Mouse (Mus musculus) liver, adult 2 months (tissue): Measurements from ENCODE around the gene Hist1h3b. TPM values are rescaled to one million over a fixed set of nuclear protein-coding genes. Genes with fewer than 3 reads are reported as not detected.
A peak's percentile ranks its signal among the peaks of the same experiment; 100 is the strongest.
"Not testable (repeated sequence)": the region's sequence is repeated elsewhere in the genome, so short reads cannot be mapped to it uniquely, and the experiment has no call there.

Source experiments
- DNase-seq: peaks from one replicate; pipeline ENCODE4 v3.0.0-alpha.2; 2011; ENCODE audit warnings: low read depth, low spot score; ENCODE audit errors: extremely low read depth
- H3K27ac ChIP-seq: fragments of 200-500 bp; replicated peaks from 2 replicates; pipeline ENCODE4 v1.5.1; 2012; ENCODE audit warnings: low read depth, mild to moderate bottlenecking, control low read depth, inconsistent platforms, low read length; ENCODE audit not compliant: insufficient read depth
- H3K27me3 ChIP-seq: fragments of 200-500 bp; 2 replicates; pipeline ENCODE4 v1.6.1; 2012; ENCODE audit warnings: mild to moderate bottlenecking, moderate library complexity, low read length, inconsistent platforms; ENCODE audit not compliant: control insufficient read depth, insufficient read depth
- H3K36me3 ChIP-seq: fragments of 200-500 bp; 2 replicates; pipeline ENCODE4 v1.6.1; 2012; ENCODE audit warnings: low read length, inconsistent platforms; ENCODE audit not compliant: control insufficient read depth, insufficient read depth
- H3K4me1 ChIP-seq: fragments of 200-500 bp; 2 replicates; pipeline ENCODE4 v1.6.1; 2011; ENCODE audit warnings: low read length; ENCODE audit not compliant: control insufficient read depth, insufficient read depth
- H3K4me3 ChIP-seq: fragments of 200-500 bp; 2 replicates; pipeline ENCODE4 v1.5.1; 2011; ENCODE audit warnings: low read depth, mild to moderate bottlenecking, control low read depth, low read length, moderate library complexity; ENCODE audit not compliant: insufficient read depth
- H3K79me2 ChIP-seq: fragments of 200-500 bp; 2 replicates; pipeline ENCODE4 v1.6.1; 2012; ENCODE audit warnings: inconsistent platforms, mild to moderate bottlenecking, low read length, moderate library complexity; ENCODE audit not compliant: control insufficient read depth, insufficient read depth
- H3K9ac ChIP-seq: fragments of 200-500 bp; 2 replicates; pipeline ENCODE4 v1.6.1; 2012; ENCODE audit warnings: low read depth, mild to moderate bottlenecking, control low read depth, inconsistent platforms, low read length
- CTCF ChIP-seq: fragments of 200-500 bp; IDR thresholded peaks from 2 replicates; pipeline ENCODE4 v1.5.1; 2011; ENCODE audit warnings: low read depth, low read length, control low read depth
- POLR2A ChIP-seq: fragments of 200-500 bp; IDR thresholded peaks from 2 replicates; pipeline ENCODE4 v1.6.1; 2011; ENCODE audit warnings: low read length, control low read depth; ENCODE audit not compliant: insufficient read depth; ENCODE audit errors: extremely low read depth
- WGBS: fragments of 180-500 bp; shearing (Covaris S2); methylation state at CpG from one replicate; pipeline ENCODE4 v1.1.7; 2018; 5-methylcytosine and 5-hydroxymethylcytosine counted together
- polyA plus RNA-seq: library from polyadenylated mRNA; depleted of rRNA; stranded (reverse); fragments of >200 nt; gene quantifications from 2 replicates; pipeline ENCODE4 v1.2.3, GENCODE M21; 2012
- total RNA-seq: library from RNA; depleted of rRNA; stranded (reverse); fragments of >200 nt; gene quantifications from 2 replicates; pipeline ENCODE4 v1.2.3, GENCODE M21; 2014

Hist1h3b gene
- total and polyA plus RNA-seq, 2 experiments = 0.23 to 15.2 TPM

DNA sequence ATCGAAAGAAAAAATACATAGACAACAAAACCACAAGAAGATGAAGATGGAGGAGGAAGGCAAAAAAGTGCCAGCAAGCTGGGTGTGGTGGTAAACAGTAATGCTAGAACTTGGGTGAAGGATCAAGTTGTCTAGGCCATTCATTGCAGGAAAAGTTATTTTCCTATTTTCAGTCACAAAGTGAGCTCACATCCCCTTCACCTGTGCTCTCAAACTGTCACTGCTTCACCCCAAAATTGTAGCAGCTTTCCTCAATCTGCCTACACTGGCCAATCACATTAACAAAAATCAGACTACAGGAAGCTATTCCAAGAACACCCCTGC is 7.8 kb downstream of the Hist1h3b start:
- Histone ChIP-seq H3K9ac (no peak overlapping the region), H3K4me3 (no peak overlapping the region), H3K36me3 (no peaks in the 10 kb centered on the region), H3K4me1 (peaks cover 11% of the 10 kb centered on the region; the same call in 1 of the 2 replicates), H3K27ac (no peak overlapping the region), H3K79me2 (no peaks in the 10 kb centered on the region), H3K27me3 (no peaks in the 10 kb centered on the region)
- DNase-seq = no peak
- TF ChIP-seq POLR2A (no peak), CTCF (no peak)
- 67% methylated on average over 1 of the region's 1 CpGs for WGBS

DNA sequence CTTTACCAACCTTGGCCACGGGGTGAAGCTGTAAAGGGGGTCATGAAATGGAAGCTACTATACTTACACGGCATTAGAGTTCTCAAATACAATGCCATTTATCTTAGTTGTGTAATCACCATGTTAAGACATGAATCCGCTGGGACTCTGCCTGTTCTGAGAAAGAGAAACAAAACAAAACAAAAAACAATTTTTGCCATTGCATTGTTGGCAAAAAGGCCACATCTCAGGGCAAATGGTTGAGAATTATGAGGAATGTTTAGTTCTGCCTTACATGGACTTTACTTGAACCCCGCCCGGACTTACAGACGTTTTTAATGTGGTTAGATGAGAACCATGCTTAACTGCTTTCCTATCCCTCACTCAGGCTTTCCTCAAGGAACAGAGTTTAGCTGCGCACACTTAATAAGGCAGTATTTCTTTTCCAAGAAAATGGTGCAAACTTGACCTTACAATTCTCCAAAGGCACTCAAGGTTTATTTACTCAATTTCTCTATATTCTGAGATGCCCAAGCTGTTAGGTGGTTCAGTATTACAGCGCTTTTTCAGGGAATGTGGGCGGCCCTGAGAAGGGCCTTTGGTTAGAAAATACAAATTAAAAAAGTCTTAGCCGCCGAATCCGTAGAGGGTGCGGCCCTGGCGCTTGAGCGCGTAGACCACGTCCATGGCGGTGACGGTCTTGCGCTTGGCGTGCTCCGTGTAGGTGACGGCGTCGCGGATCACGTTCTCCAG is 8.3 kb downstream of the Hist1h3b start:
- DNase-seq = no peak
- H3K4me1 ChIP-seq = peaks cover 11% of the 10 kb centered on the region; the same call in 1 of the 2 replicates

DNA sequence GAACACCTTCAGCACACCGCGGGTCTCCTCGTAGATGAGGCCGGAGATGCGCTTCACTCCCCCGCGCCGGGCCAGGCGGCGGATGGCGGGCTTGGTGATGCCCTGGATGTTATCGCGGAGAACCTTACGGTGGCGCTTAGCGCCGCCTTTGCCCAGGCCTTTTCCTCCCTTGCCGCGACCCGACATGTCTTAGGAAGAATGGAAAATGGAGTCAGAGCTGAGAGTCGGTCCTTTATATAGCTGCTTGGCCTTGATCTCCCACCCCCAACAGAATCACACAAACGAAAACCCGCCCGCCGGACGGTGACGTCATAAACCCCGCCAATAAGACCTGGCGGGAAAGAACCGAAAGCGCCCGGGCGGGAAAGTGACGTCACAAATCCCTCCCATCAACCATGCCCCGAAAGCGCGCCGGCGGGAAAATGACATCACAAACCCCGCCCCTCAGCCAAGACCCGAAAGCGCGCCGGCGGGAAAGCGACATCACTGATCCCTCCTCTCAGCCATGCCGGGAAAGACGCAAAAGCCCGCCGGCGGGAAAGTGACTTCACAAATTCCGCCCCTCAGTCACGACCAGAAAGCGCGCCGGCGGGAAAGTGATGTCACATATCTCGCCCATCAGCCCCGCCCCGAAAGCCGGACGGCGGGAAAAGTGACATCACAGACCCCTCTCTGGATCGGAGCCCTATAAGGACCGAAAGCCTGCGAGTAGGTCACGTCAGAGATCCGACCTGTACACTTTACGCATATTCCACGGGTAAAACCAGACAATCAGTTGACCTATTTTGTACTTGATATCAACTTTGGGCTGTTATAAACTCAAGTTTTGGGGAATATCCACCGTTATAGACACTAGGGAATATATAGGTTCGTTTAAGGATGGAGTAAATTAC is 9.2 kb downstream of the Hist1h3b start, which contains the start of gene Hist1h4a:
Hist1h4a (minus strand) TSS at position 259 of the 893 bp plus-strand sequence.
- Histone ChIP-seq H3K27ac (peak within 1 kb of the TSS; percentile 62; the same call in 1 of the 2 replicates), H3K9ac (peak within 1 kb of the TSS; percentile 72), H3K27me3 (no peaks in the 10 kb centered on the region), H3K4me3 (peak within 1 kb of the TSS; percentile 67), H3K79me2 (no peaks in the 10 kb centered on the region), H3K4me1 (peaks cover 11% of the 10 kb centered on the region; the same call in 1 of the 2 replicates), H3K36me3 (no peaks in the 10 kb centered on the region)
- TF ChIP-seq POLR2A (peak; percentile 64; the same call in 1 of the 2 replicates), CTCF (no peak)
- WGBS = under 1% methylated on average over 67 of the region's 72 CpGs
- DNase-seq = peak; percentile 87

More for the DNA sequence above, 8.3 kb downstream of the Hist1h3b start:
- 5% methylated on average over 25 of the region's 27 CpGs for WGBS
- TF ChIP-seq CTCF (no peak), POLR2A (no peak)
- Histone ChIP-seq H3K36me3 (no peaks in the 10 kb centered on the region), H3K9ac (peak overlapping the region; percentile 43; the same call in 1 of the 2 replicates), H3K79me2 (no peaks in the 10 kb centered on the region), H3K27me3 (no peaks in the 10 kb centered on the region), H3K4me3 (peak overlapping the region; percentile 67; the same call in 1 of the 2 replicates), H3K27ac (no peak overlapping the region)

DNA sequence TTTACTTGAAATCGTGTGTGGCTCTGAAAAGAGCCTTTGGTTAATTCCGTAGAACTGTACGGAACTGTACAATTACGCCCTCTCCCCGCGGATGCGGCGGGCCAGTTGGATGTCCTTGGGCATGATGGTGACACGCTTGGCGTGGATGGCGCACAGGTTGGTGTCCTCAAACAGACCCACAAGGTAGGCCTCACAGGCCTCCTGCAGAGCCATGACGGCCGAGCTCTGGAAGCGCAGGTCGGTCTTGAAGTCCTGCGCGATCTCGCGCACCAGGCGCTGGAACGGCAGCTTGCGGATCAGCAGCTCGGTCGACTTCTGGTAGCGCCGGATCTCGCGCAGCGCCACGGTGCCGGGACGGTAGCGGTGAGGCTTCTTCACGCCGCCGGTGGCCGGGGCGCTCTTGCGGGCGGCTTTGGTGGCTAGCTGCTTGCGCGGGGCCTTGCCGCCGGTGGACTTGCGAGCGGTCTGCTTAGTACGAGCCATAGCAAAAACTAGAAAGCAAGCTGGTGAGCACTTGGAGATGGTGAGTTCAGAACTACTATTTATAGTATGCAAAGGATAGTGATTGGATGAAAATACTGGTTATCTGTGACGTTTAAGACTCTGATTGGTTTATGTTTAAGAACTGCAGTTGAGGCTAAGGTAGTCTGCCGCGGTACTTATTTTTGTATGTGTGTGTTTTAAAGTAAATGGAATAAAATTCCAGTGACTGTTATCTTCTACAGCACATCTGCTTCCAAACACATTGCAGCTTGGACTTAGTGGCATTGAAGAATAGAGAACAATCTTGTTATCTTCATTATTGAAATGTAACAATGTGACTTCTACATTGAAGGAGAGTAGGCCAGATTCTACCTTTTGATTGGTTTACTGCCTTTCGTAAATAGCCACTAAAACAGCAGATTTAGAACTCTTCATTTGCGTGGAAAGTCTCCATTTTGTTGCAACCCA is 10.1 kb downstream of the Hist1h3b start, which contains the start of gene Hist1h3a:
Hist1h3a (minus strand) TSS at position 516 of the 951 bp plus-strand sequence.
- not testable (repeated sequence) for H3K36me3 ChIP-seq, H3K27me3 ChIP-seq, H3K79me2 ChIP-seq
- WGBS = under 1% methylated on average over 45 of the region's 52 CpGs
- Histone ChIP-seq H3K27ac (peak within 1 kb of the TSS; percentile 65), H3K4me1 (peaks cover 17% of the 10 kb centered on the region; the same call in 1 of the 2 replicates), H3K9ac (peak within 1 kb of the TSS; percentile 72), H3K4me3 (peak within 1 kb of the TSS; percentile 66)
- TF ChIP-seq POLR2A = 0 out of 2 replicates have a peak, but pooled peaks have one; percentile 73
- peak; percentile 96 for DNase-seq

DNA sequence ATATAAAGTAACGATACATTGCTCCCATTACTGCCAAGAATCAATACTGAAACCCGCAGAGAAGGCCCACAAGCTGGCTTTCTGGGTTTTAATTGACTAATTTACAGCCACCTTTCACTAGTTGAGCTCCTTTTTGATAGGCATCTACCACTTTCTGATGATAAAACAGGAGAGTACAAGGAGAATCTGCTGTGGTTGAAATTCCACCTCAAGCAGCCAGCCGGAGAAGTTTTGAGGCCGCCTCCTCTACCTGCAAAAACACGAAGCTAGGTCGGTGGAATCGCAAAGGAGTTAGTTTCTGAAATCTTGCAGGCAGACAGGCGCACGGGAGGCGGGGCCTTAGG is 11.1 kb downstream of the Hist1h3b start:
- Histone ChIP-seq H3K79me2 (no peaks in the 10 kb centered on the region), H3K9ac (peak overlapping the region; percentile 33; the same call in 1 of the 2 replicates), H3K4me3 (no peak overlapping the region), H3K27me3 (no peaks in the 10 kb centered on the region), H3K4me1 (peaks cover 14% of the 10 kb centered on the region; the same call in 1 of the 2 replicates), H3K36me3 (no peaks in the 10 kb centered on the region), H3K27ac (peak overlapping the region; percentile 65)
- no peak for DNase-seq
- TF ChIP-seq POLR2A = no peak
- no peak for TF ChIP-seq CTCF
- under 1% methylated on average over 10 of the region's 10 CpGs for WGBS
